Comparison of ENCODE assay signal across 7 mouse cellular contexts in genomic region chr3:52140162-52140561, GRCm38 (mm10). TPM values are rescaled to one million over a fixed set of nuclear protein-coding genes. Genes with fewer than 3 reads are reported as not detected.
DNase-seq lines count a peak whose midpoint lies in the region; ATAC-seq lines count a peak whose summit lies in the region.

No protein-coding gene starts in this region.

- no peaks in the 10 kb centered on the region for H3K36me3 ChIP-seq in intestine, embryonic 16.5 days (ENCODE audit: control insufficient read depth, insufficient read depth, low read length)
- no peaks in the 10 kb centered on the region for H3K36me3 ChIP-seq in lung, embryonic 16.5 days (ENCODE audit: control insufficient read depth, insufficient read depth, low read length)

- no peak overlapping the region for H3K4me3 ChIP-seq in intestine, embryonic 16.5 days (ENCODE audit: low read length)
- no peak overlapping the region for H3K4me3 ChIP-seq in lung, embryonic 16.5 days (ENCODE audit: low read length)

- WGBS in intestine, embryonic 16.5 days: 49% methylated on average over 16 of the region's 16 CpGs
- WGBS in lung, embryonic 16.5 days: 35% methylated on average over 16 of the region's 16 CpGs

- no peak overlapping the region for H3K9ac ChIP-seq in intestine, embryonic 16.5 days (ENCODE audit: low read depth, low read length)
- H3K9ac ChIP-seq in lung, embryonic 16.5 days (ENCODE audit: low read length): no peak overlapping the region

- peak; percentile 28 for DNase-seq in thymus, postnatal 4 days
- no peak for DNase-seq in thymus, postnatal 0 days (ENCODE audit: low spot score)
- peak; percentile 49 for DNase-seq in cerebellum, adult 9-10 months
- DNase-seq in urinary bladder, postnatal 14 days (ENCODE audit: low spot score): peak; percentile 77
- no peak for DNase-seq in kidney, postnatal 25 days

- no peak overlapping the region for H3K4me2 ChIP-seq in intestine, embryonic 16.5 days (ENCODE audit: low read depth, low read length)
- H3K4me2 ChIP-seq in lung, embryonic 16.5 days (ENCODE audit: low read depth, low read length): no peak overlapping the region

- no peaks in the 10 kb centered on the region for H3K27me3 ChIP-seq in intestine, embryonic 16.5 days (replicated peaks; ENCODE audit: control insufficient read depth, insufficient read depth, low read length)
- H3K27me3 ChIP-seq in lung, embryonic 16.5 days (ENCODE audit: control insufficient read depth, insufficient read depth, low read depth, low read length): no peaks in the 10 kb centered on the region

- peak; percentile 26; the same call in 1 of the 2 replicates for ATAC-seq in intestine, embryonic 16.5 days
- ATAC-seq in lung, embryonic 16.5 days (ENCODE audit: low read depth): peak; percentile 37; the same call in 1 of the 2 replicates

- no peaks in the 10 kb centered on the region for H3K4me1 ChIP-seq in intestine, embryonic 16.5 days (ENCODE audit: control insufficient read depth, insufficient read depth, low read length)
- peaks cover 9% of the 10 kb centered on the region; the same call in 1 of the 2 replicates for H3K4me1 ChIP-seq in lung, embryonic 16.5 days (replicated peaks; ENCODE audit: control insufficient read depth, insufficient read depth, low read length)

- no peak overlapping the region for H3K27ac ChIP-seq in intestine, embryonic 16.5 days (ENCODE audit: low read length)
- no peak overlapping the region for H3K27ac ChIP-seq in lung, embryonic 16.5 days (ENCODE audit: low read length)

- H3K9me3 ChIP-seq in intestine, embryonic 16.5 days (ENCODE audit: control insufficient read depth, low read length): no peaks in the 10 kb centered on the region
- no peaks in the 10 kb centered on the region for H3K9me3 ChIP-seq in lung, embryonic 16.5 days (ENCODE audit: control insufficient read depth, low read length)

RNA-seq across cellular contexts. Expression of gene Maml3, which starts 35.3 kb away (rescaled TPM):
- 1.7 and 2.6 TPM in 2 replicates for polyA plus RNA-seq in thymus, postnatal 0 days (2015; fragmentation: Nextera tagmentation; extraction: Ambion mirVana)
- polyA plus RNA-seq in intestine, embryonic 16.5 days (2015; fragmentation: Nextera tagmentation; extraction: Ambion mirVana): 3.6 and 4.0 TPM in 2 replicates
- polyA plus RNA-seq in lung, embryonic 16.5 days (2015; fragmentation: Nextera tagmentation; extraction: Ambion mirVana): 8.5 and 9.6 TPM in 2 replicates

Comparison
In these comparisons a context has a peak if more than half of its experiments do, and no peak if none do; other contexts are left out.
1. DNase-seq: peak in thymus, postnatal 4 days (single experiment), cerebellum, adult 9-10 months (single experiment) and urinary bladder, postnatal 14 days (single experiment); none in thymus, postnatal 0 days (single experiment) and kidney, postnatal 25 days (0 of 2).